Mouse (Mus musculus) CH12.LX (cell line): Measurements from ENCODE around the gene Alkbh4. TPM values are rescaled to one million over a fixed set of nuclear protein-coding genes. Genes with fewer than 3 reads are reported as not detected.

Source experiments
- DNase-seq: peaks from one replicate; pipeline ENCODE4 v3.0.0-alpha.2; 2013; ENCODE audit errors: extremely low read depth
- H3K27ac ChIP-seq: 2 replicates; pipeline ENCODE4 v1.5.1; 2012; ENCODE audit warnings: low read depth, mild to moderate bottlenecking, control low read depth, moderate library complexity; ENCODE audit not compliant: insufficient read depth
- H3K27me3 ChIP-seq: replicated peaks from 2 replicates; pipeline ENCODE3; 2012; ENCODE audit warnings: inconsistent platforms
- H3K36me3 ChIP-seq, 2 experiments: replicated peaks in 1 of 2; 2 replicates each; pipeline versions ENCODE3 to v1.6.1; 2012; ENCODE audit warnings: inconsistent platforms in 1 of 2, low read length in 1 of 2, mild to moderate bottlenecking in 1 of 2, mixed read lengths in 1 of 2, moderate library complexity in 1 of 2; ENCODE audit not compliant: control insufficient read depth in 1 of 2, insufficient read depth in 1 of 2
- H3K4me1 ChIP-seq, 2 experiments: 2 replicates each; pipeline ENCODE4 v1.6.1; 2012; ENCODE audit warnings: inconsistent platforms in 1 of 2, moderate library complexity in 1 of 2; ENCODE audit not compliant: insufficient read depth in 2 of 2, control insufficient read depth in 1 of 2
- H3K4me2 ChIP-seq: 2 replicates; pipeline ENCODE4 v1.6.1; 2012; ENCODE audit warnings: low read depth, mild to moderate bottlenecking, control low read depth; ENCODE audit not compliant: poor library complexity, insufficient read depth, severe bottlenecking
- H3K4me3 ChIP-seq, 3 experiments: fragments of 150-350 bp in 1 of 3; sonication (generic) in 1 of 3; replicated peaks in 1 of 3; 2 replicates each; pipeline versions ENCODE3 to v1.5.1; 2011 to 2012; ENCODE audit warnings: low read depth in 2 of 3, low read length in 2 of 3, mild to moderate bottlenecking in 2 of 3, moderate library complexity in 2 of 3, control low read depth in 1 of 3, improper control_type of control experiment in 1 of 3, inconsistent platforms in 1 of 3, mixed read lengths in 1 of 3; ENCODE audit not compliant: poor library complexity in 1 of 3
- H3K79me2 ChIP-seq: replicated peaks from 2 replicates; pipeline ENCODE4 v1.6.1; 2012; ENCODE audit warnings: mild to moderate bottlenecking, moderate library complexity; ENCODE audit not compliant: control insufficient read depth, poor library complexity, insufficient read depth, severe bottlenecking; ENCODE audit errors: extremely low read depth
- H3K9ac ChIP-seq: 2 replicates; pipeline ENCODE4 v1.6.1; 2012; ENCODE audit warnings: low read depth, mild to moderate bottlenecking, control low read depth, moderate library complexity; ENCODE audit not compliant: insufficient read depth
- H3K9me3 ChIP-seq: replicated peaks from 2 replicates; pipeline ENCODE3; 2012; ENCODE audit warnings: low read length, inconsistent platforms, mixed read lengths
- BHLHE40 ChIP-seq: IDR thresholded peaks from 2 replicates; pipeline ENCODE4 v1.6.1; 2011; ENCODE audit warnings: mild to moderate bottlenecking, low read depth, low read length, improper control_type of control experiment
- CHD1 ChIP-seq: IDR thresholded peaks from 2 replicates; pipeline ENCODE4 v1.6.1; 2012; ENCODE audit warnings: low read depth, low read length, improper control_type of control experiment, inconsistent platforms
- CTCF ChIP-seq, 2 experiments: IDR thresholded peaks in 1 of 2; conservative IDR thresholded peaks in 1 of 2; 2 replicates each; pipeline ENCODE4 v1.5.1; 2011 to 2012; ENCODE audit warnings: low read depth in 2 of 2, low read length in 2 of 2, improper control_type of control experiment in 1 of 2, inconsistent platforms in 1 of 2, mild to moderate bottlenecking in 1 of 2, moderate library complexity in 1 of 2
- EP300 ChIP-seq: IDR thresholded peaks from 2 replicates; pipeline ENCODE4 v1.6.1; 2011; ENCODE audit warnings: low read length, improper control_type of control experiment
- ETS1 ChIP-seq: conservative IDR thresholded peaks from 2 replicates; pipeline ENCODE4 v1.6.1; 2012; ENCODE audit warnings: low read depth, mild to moderate bottlenecking, inconsistent platforms, low read length, improper control_type of control experiment, moderate library complexity
- GABPA ChIP-seq: IDR thresholded peaks from 2 replicates; pipeline ENCODE4 v1.6.1; 2012; ENCODE audit warnings: low read depth, low read length, improper control_type of control experiment, inconsistent platforms; ENCODE audit not compliant: insufficient replicate concordance
- HCFC1 ChIP-seq: IDR thresholded peaks from 2 replicates; pipeline ENCODE4 v1.6.1; 2012; ENCODE audit warnings: low read depth, mild to moderate bottlenecking, inconsistent platforms, low read length, improper control_type of control experiment
- JUN ChIP-seq: IDR thresholded peaks from 2 replicates; pipeline ENCODE4 v1.6.1; 2011; ENCODE audit warnings: low read depth, mild to moderate bottlenecking, low read length, improper control_type of control experiment, moderate library complexity; ENCODE audit not compliant: insufficient read depth
- MAFK ChIP-seq: IDR thresholded peaks from 2 replicates; pipeline ENCODE4 v1.6.1; 2011; ENCODE audit warnings: low read length, improper control_type of control experiment; ENCODE audit not compliant: insufficient replicate concordance
- MAX ChIP-seq: IDR thresholded peaks from 2 replicates; pipeline ENCODE4 v1.6.1; 2011; ENCODE audit warnings: low read length, improper control_type of control experiment
- MAZ ChIP-seq: IDR thresholded peaks from 2 replicates; pipeline ENCODE4 v1.6.1; 2012; ENCODE audit warnings: low read depth, mild to moderate bottlenecking, inconsistent platforms, low read length, improper control_type of control experiment, moderate library complexity
- MXI1 ChIP-seq: IDR thresholded peaks from 2 replicates; pipeline ENCODE4 v1.6.1; 2011; ENCODE audit warnings: mild to moderate bottlenecking, low read depth, low read length, improper control_type of control experiment
- PAX5 ChIP-seq: IDR thresholded peaks from 2 replicates; pipeline ENCODE4 v1.6.1; 2012; ENCODE audit warnings: low read length, inconsistent platforms, mixed read lengths
- POLR2A ChIP-seq: IDR thresholded peaks from 2 replicates; pipeline ENCODE4 v1.6.1; 2011; ENCODE audit warnings: low read depth, mild to moderate bottlenecking, improper control_type of control experiment, low read length
- POLR2AphosphoS2 ChIP-seq: IDR thresholded peaks from 2 replicates; pipeline ENCODE4 v1.6.1; 2011; ENCODE audit warnings: low read depth, low read length, improper control_type of control experiment
- RAD21 ChIP-seq: IDR thresholded peaks from 2 replicates; pipeline ENCODE4 v1.6.1; 2011; ENCODE audit warnings: low read depth, mild to moderate bottlenecking, low read length, improper control_type of control experiment, moderate library complexity
- SIN3A ChIP-seq: IDR thresholded peaks from 2 replicates; pipeline ENCODE4 v1.6.1; 2012; ENCODE audit warnings: low read length, improper control_type of control experiment, inconsistent platforms
- SMC3 ChIP-seq: IDR thresholded peaks from 2 replicates; pipeline ENCODE4 v1.6.1; 2011; ENCODE audit warnings: low read depth, low read length, improper control_type of control experiment
- TBP ChIP-seq: conservative IDR thresholded peaks from 2 replicates; pipeline ENCODE4 v1.6.1; 2011; ENCODE audit warnings: low read depth, low read length, improper control_type of control experiment
- TCF12 ChIP-seq: IDR thresholded peaks from 2 replicates; pipeline ENCODE4 v1.6.1; 2014; ENCODE audit warnings: low read depth, mild to moderate bottlenecking, inconsistent platforms, low read length, improper control_type of control experiment
- UBTF ChIP-seq: IDR thresholded peaks from 2 replicates; pipeline ENCODE4 v1.6.1; 2012; ENCODE audit warnings: low read depth, mild to moderate bottlenecking, inconsistent platforms, low read length, improper control_type of control experiment, moderate library complexity
- USF2 ChIP-seq: conservative IDR thresholded peaks from 2 replicates; pipeline ENCODE4 v1.6.1; 2011; ENCODE audit warnings: low read depth, low read length, improper control_type of control experiment
- ZC3H11A ChIP-seq: IDR thresholded peaks from 2 replicates; pipeline ENCODE4 v1.6.1; 2012; ENCODE audit warnings: low read depth, mild to moderate bottlenecking, inconsistent platforms, low read length, improper control_type of control experiment
- ZKSCAN1 ChIP-seq: IDR thresholded peaks from 2 replicates; pipeline ENCODE4 v1.6.1; 2012; ENCODE audit warnings: low read depth, inconsistent platforms, low read length, improper control_type of control experiment, borderline replicate concordance
- ZMIZ1 ChIP-seq: IDR thresholded peaks from 2 replicates; pipeline ENCODE4 v1.6.1; 2012; ENCODE audit warnings: low read depth, mild to moderate bottlenecking, inconsistent platforms, low read length, improper control_type of control experiment
- dilution Hi-C: fragments of 300-500 bp; cut with MboI; formaldehyde crosslinking; loops from 2 replicates; pipeline ENCODE4 v1.14.3; 2020; ENCODE audit warnings: low sequenced_read_pairs; ENCODE audit not compliant: extremely low pct_unique_long_range_greater_than_20kb, extremely low pct_ligation_motif_present
- in situ Hi-C: fragments of 300-500 bp; cut with MboI; formaldehyde crosslinking; loops from 3 replicates; pipeline ENCODE4 v1.14.3; 2019; ENCODE audit warnings: low sequenced_read_pairs, low pct_ligation_motif_present, low pct_unique_long_range_greater_than_20kb, mixed read lengths
- polyA plus RNA-seq: library from polyadenylated mRNA; unstranded; fragments of >175 nt; gene quantifications from 2 replicates; pipeline ENCODE4 v1.2.1, GENCODE M21; 2012; ENCODE audit warnings: low read depth; ENCODE audit not compliant: insufficient read length
- total RNA-seq, 2 experiments: library from RNA; depleted of rRNA; stranded (reverse); fragments of 300-350 nt in 1 of 2; fragments of >200 nt in 1 of 2; gene quantifications; 2 replicates each; pipeline ENCODE4 v1.2.3; 2012 to 2014

Alkbh4 gene
- total and polyA plus RNA-seq, 3 experiments, result 12.2 to 15.9 (median 12.9) TPM

GRCm38 (mm10) chr5:136095089-136095488, 40.9 kb upstream of the Alkbh4 start:
- Histone ChIP-seq H3K4me1 (peaks cover 3 to 27% of the 10 kb centered on the region in 2 experiments; a peak in 2 of 4 replicates), H3K79me2 (no peaks in the 10 kb centered on the region)
- DNase-seq, result no peak
- in situ Hi-C loops (no loop called here), dilution Hi-C loops (no loop called here)
- TF ChIP-seq UBTF, result no peak
- TF ChIP-seq CTCF (conservative IDR thresholded peaks at IDR 0.05 in 1 of 2, IDR thresholded peaks at IDR 0.05 in 1 of 2; ENCODE audit: low read depth in 2 of 2, low read length in 2 of 2), result no peak
- TF ChIP-seq PAX5, result no peak
- TF ChIP-seq JUN, result no peak
- TF ChIP-seq RAD21, result no peak
- no peak for TF ChIP-seq ETS1
- no peak for TF ChIP-seq TBP
- no peak for TF ChIP-seq MAX
- TF ChIP-seq MXI1, result no peak
- TF ChIP-seq MAFK, result no peak
- TF ChIP-seq TCF12, result no peak
- TF ChIP-seq, all 38 proteins: peak for 0
- H3K27ac ChIP-seq, result no peak overlapping the region
- H3K9me3 ChIP-seq, result no peaks in the 10 kb centered on the region
- no peak overlapping the region for H3K9ac ChIP-seq
- no peak overlapping the region for H3K4me3 ChIP-seq
- H3K36me3 ChIP-seq, result no peaks in the 10 kb centered on the region
- H3K4me2 ChIP-seq, result no peak overlapping the region
- peaks cover 61% of the 10 kb centered on the region for H3K27me3 ChIP-seq

GRCm38 (mm10) chr5:136098536-136098935, 37.4 kb upstream of the Alkbh4 start:
- Histone ChIP-seq H3K79me2 (no peaks in the 10 kb centered on the region), H3K27me3 (peaks cover 59% of the 10 kb centered on the region)
- dilution Hi-C loops, result no loop called here

More at GRCm38 (mm10) chr5:136098536-136098935, 37.4 kb upstream of the Alkbh4 start:
- Histone ChIP-seq H3K27ac (no peak overlapping the region), H3K4me1 (peaks cover 3 to 17% of the 10 kb centered on the region in 2 experiments; a peak in 1 of 4 replicates), H3K4me3 (no peak overlapping the region), H3K4me2 (no peak overlapping the region), H3K9me3 (no peaks in the 10 kb centered on the region), H3K9ac (no peak overlapping the region), H3K36me3 (no peaks in the 10 kb centered on the region)
- no peak for DNase-seq
- in situ Hi-C loops, result no loop called here
- TF ChIP-seq ZKSCAN1 (no peak), EP300 (no peak), SMC3 (no peak), BHLHE40 (no peak), MAFK (no peak), ZMIZ1 (no peak), ZC3H11A (no peak), MAX (no peak), POLR2A (no peak), POLR2AphosphoS2 (no peak), JUN (no peak), CHD1 (no peak), HCFC1 (no peak), USF2 (no peak), MXI1 (no peak), MAZ (no peak), SIN3A (no peak), GABPA (no peak)
